Mouse (Mus musculus): ENCODE results near the gene Acin1. TPM values are rescaled to one million over a fixed set of nuclear protein-coding genes. Genes with fewer than 3 reads are reported as not detected.

Gene Acin1
- total and polyA plus RNA-seq, 2 experiments from 2014 or later: 56.0 to 69.7 TPM

DNA sequence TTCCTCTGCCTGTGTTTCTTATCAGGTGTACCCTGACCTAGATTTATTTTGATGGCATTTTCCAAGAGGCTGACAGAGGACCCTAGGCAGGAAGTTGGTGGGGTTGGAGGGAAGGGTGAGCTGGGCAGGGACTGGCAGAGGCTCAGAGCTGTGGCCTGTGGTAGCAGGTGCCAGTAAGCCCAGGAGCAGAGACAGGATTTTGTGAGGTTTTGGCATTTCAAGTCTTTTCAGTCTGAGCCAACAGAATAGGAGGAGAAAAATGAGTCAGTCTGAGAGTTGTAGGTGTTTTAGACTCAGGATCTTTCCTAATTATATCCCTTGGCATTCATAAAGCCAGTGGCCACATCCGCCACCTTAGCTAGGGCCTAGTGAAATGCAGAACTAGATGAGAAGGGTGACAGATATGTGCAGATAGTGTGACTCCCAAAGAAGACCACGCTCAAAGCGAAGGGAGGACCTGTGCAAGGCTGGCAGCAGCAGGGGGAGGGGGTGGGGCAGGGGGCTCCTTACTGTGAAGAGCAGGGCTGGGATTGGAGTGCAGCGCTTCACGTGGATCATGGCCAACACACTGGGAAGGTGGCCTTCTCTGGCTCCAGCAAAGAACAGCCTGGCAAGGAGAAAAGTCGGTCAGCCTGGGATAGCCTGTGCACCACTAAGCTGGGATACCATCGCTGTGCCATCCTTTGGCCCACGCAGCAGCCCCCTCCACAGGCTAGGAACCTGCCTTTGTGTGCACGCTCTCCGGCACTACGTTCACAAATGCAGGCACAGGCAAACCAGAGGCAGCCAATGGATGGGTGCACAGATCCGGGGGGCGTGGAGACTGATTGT lies 42.3 kb upstream of the Acin1 start:
- DNase-seq (ENCODE audit: low spot score): no peak
- Histone ChIP-seq H3K36me3 (replicated peaks; ENCODE audit: control insufficient read depth, insufficient read depth, low read length) (no peaks in the 10 kb centered on the region), H3K4me3 (ENCODE audit: low read depth, low read length) (no peak overlapping the region), H3K4me1 (ENCODE audit: control insufficient read depth, insufficient read depth) (no peaks in the 10 kb centered on the region), H3K9ac (replicated peaks; ENCODE audit: low read depth, low read length) (no peak overlapping the region), H3K27ac (ENCODE audit: low read depth) (no peak overlapping the region), H3K4me2 (ENCODE audit: low read depth, low read length) (no peak overlapping the region), H3K27me3 (ENCODE audit: control insufficient read depth, insufficient read depth, low read length) (no peaks in the 10 kb centered on the region), H3K9me3 (replicated peaks; ENCODE audit: control insufficient read depth, low read length) (no peaks in the 10 kb centered on the region)
- WGBS: 73% methylated on average over 13 of the region's 13 CpGs
- no peak for ATAC-seq (ENCODE audit: insufficient read depth, low read depth)
- TF ChIP-seq EP300 (IDR thresholded peaks at IDR 0.05; ENCODE audit: low read depth): no peak
- no peak for TF ChIP-seq CTCF (IDR thresholded peaks at IDR 0.05; ENCODE audit: low read depth)

- DNase-seq (ENCODE audit: low spot score) (no peak), ATAC-seq (ENCODE audit: insufficient read depth, low read depth) (no peak)
- Histone ChIP-seq H3K4me1 (ENCODE audit: control insufficient read depth, insufficient read depth) (no peaks in the 10 kb centered on the region), H3K27ac (ENCODE audit: low read depth) (no peak overlapping the region), H3K9me3 (replicated peaks; ENCODE audit: control insufficient read depth, low read length) (no peaks in the 10 kb centered on the region), H3K4me2 (ENCODE audit: low read depth, low read length) (no peak overlapping the region), H3K4me3 (ENCODE audit: low read depth, low read length) (no peak overlapping the region), H3K9ac (replicated peaks; ENCODE audit: low read depth, low read length) (no peak overlapping the region), H3K27me3 (ENCODE audit: control insufficient read depth, insufficient read depth, low read length) (no peaks in the 10 kb centered on the region), H3K36me3 (replicated peaks; ENCODE audit: control insufficient read depth, insufficient read depth, low read length) (no peaks in the 10 kb centered on the region)
- no peak for TF ChIP-seq CTCF (IDR thresholded peaks at IDR 0.05; ENCODE audit: low read depth)
- TF ChIP-seq EP300 (IDR thresholded peaks at IDR 0.05; ENCODE audit: low read depth): no peak
- WGBS: 72% methylated on average over 5 of the region's 5 CpGs
These were observed 40.8 kb upstream of the Acin1 start for GRCm38 (mm10) chr14:54727565-54727964.

- H3K4me2 ChIP-seq (ENCODE audit: low read depth, low read length): no peak overlapping the region
- H3K4me3 ChIP-seq (ENCODE audit: low read depth, low read length): no peak overlapping the region
- DNase-seq (ENCODE audit: low spot score): no peak
- no peak for ATAC-seq (ENCODE audit: insufficient read depth, low read depth)
- 60% methylated on average over 6 of the region's 6 CpGs for WGBS
- no peak overlapping the region for H3K9ac ChIP-seq (replicated peaks; ENCODE audit: low read depth, low read length)
- no peaks in the 10 kb centered on the region for H3K9me3 ChIP-seq (replicated peaks; ENCODE audit: control insufficient read depth, low read length)
- no peaks in the 10 kb centered on the region for H3K27me3 ChIP-seq (ENCODE audit: control insufficient read depth, insufficient read depth, low read length)
- H3K36me3 ChIP-seq (replicated peaks; ENCODE audit: control insufficient read depth, insufficient read depth, low read length): no peaks in the 10 kb centered on the region
- no peak for TF ChIP-seq EP300 (IDR thresholded peaks at IDR 0.05; ENCODE audit: low read depth)
- no peak for TF ChIP-seq CTCF (IDR thresholded peaks at IDR 0.05; ENCODE audit: low read depth)
- no peak overlapping the region for H3K27ac ChIP-seq (ENCODE audit: low read depth)
- no peaks in the 10 kb centered on the region for H3K4me1 ChIP-seq (ENCODE audit: control insufficient read depth, insufficient read depth)
These were observed 37.3 kb upstream of the Acin1 start for GRCm38 (mm10) chr14:54724049-54724448.

DNA sequence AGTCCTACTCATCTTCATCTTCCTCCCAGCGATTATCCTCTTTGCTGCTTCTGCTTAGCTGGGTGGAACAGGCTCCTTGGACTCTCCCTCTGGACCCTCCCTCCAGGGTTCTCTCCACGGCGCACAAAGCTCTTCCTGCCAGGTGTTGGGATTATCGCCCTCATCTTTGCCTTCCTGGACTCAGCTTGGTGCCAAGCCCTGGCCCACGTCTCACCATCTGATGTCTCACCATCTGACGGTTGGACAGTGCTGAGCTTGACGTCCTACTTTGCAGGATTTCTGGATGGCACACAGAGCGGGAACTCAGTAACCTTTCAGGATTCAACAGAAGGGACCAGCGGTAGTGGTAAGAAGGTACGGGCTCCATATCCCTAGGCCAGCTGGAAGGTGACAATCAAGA lies 35.0 kb upstream of the Acin1 start:
- TF ChIP-seq EP300 (IDR thresholded peaks at IDR 0.05; ENCODE audit: low read depth) (no peak), CTCF (IDR thresholded peaks at IDR 0.05; ENCODE audit: low read depth) (no peak)
- no peak for ATAC-seq (ENCODE audit: insufficient read depth, low read depth)
- H3K9ac ChIP-seq (replicated peaks; ENCODE audit: low read depth, low read length): no peak overlapping the region

DNA sequence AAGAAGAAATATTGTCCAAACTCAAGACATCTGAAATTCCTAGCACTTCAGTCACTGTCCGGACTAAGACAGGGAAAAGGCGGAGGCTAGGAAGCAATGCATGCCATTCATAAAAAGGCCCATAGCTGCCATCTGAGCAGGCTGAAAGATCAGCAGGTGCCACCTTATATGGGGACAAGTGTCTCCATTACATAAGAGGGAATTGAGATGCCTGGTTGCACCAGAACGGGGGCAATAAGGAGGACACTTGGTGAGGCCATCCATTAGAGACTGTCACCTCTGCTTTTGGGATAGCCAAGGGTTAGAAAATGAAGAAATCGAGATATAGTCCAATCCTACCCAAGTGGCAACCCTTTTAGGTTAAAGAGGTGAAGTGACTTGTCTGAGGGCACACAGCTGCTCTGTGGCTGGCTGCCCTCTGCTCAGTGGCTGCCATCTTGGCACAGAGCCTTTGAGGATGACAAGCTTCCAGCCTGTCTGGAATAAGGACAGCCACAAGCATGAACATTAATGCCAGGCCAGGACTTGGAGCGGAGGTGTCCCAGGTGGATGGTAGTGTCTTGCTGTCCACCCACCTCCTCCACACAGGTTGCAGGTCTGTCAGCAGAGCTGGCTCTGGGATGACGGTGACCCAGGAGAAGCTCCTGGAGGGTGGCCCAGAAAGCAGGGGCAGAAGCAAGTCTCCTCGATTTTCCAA lies 34.1 kb upstream of the Acin1 start:
- Histone ChIP-seq H3K4me2 (ENCODE audit: low read depth, low read length) (no peak overlapping the region), H3K9me3 (replicated peaks; ENCODE audit: control insufficient read depth, low read length) (no peaks in the 10 kb centered on the region), H3K27me3 (ENCODE audit: control insufficient read depth, insufficient read depth, low read length) (no peaks in the 10 kb centered on the region), H3K4me3 (ENCODE audit: low read depth, low read length) (no peak overlapping the region), H3K27ac (ENCODE audit: low read depth) (no peak overlapping the region), H3K9ac (replicated peaks; ENCODE audit: low read depth, low read length) (no peak overlapping the region), H3K4me1 (ENCODE audit: control insufficient read depth, insufficient read depth) (no peaks in the 10 kb centered on the region), H3K36me3 (replicated peaks; ENCODE audit: control insufficient read depth, insufficient read depth, low read length) (no peaks in the 10 kb centered on the region)
- no peak for ATAC-seq (ENCODE audit: insufficient read depth, low read depth)
- no peak for TF ChIP-seq CTCF (IDR thresholded peaks at IDR 0.05; ENCODE audit: low read depth)
- TF ChIP-seq EP300 (IDR thresholded peaks at IDR 0.05; ENCODE audit: low read depth): no peak
- no peak for DNase-seq (ENCODE audit: low spot score)
- 83% methylated on average over 7 of the region's 7 CpGs for WGBS

More for the DNA sequence above, 35.0 kb upstream of the Acin1 start:
- Histone ChIP-seq H3K36me3 (replicated peaks; ENCODE audit: control insufficient read depth, insufficient read depth, low read length) (no peaks in the 10 kb centered on the region), H3K27ac (ENCODE audit: low read depth) (no peak overlapping the region), H3K4me2 (ENCODE audit: low read depth, low read length) (no peak overlapping the region), H3K27me3 (ENCODE audit: control insufficient read depth, insufficient read depth, low read length) (no peaks in the 10 kb centered on the region), H3K4me1 (ENCODE audit: control insufficient read depth, insufficient read depth) (no peaks in the 10 kb centered on the region), H3K4me3 (ENCODE audit: low read depth, low read length) (no peak overlapping the region), H3K9me3 (replicated peaks; ENCODE audit: control insufficient read depth, low read length) (no peaks in the 10 kb centered on the region)
- no peak for DNase-seq (ENCODE audit: low spot score)
- 78% methylated on average over 10 of the region's 10 CpGs for WGBS

Measured in heart, postnatal 0 days (tissue).